Mouse (Mus musculus) bone marrow, adult 2 months (tissue): ENCODE results near the gene Itga6. TPM values are rescaled to one million over a fixed set of nuclear protein-coding genes. Genes with fewer than 3 reads are reported as not detected.

Experiments
- H3K27ac ChIP-seq: fragments of 200-500 bp; 2 replicates; pipeline ENCODE4 v1.5.1; 2012; ENCODE audit warnings: low read depth, mild to moderate bottlenecking, control low read depth, inconsistent platforms, low read length; ENCODE audit not compliant: control insufficient read depth, poor library complexity, insufficient read depth
- H3K4me1 ChIP-seq: fragments of 200-500 bp; 2 replicates; pipeline ENCODE4 v1.6.1; 2011; ENCODE audit warnings: low read length; ENCODE audit not compliant: control insufficient read depth, insufficient read depth
- H3K4me3 ChIP-seq: fragments of 200-500 bp; replicated peaks from 2 replicates; pipeline ENCODE3; 2011; ENCODE audit warnings: mild to moderate bottlenecking, low read depth, low read length, control low read depth; ENCODE audit not compliant: control insufficient read depth
- CTCF ChIP-seq: fragments of 200-500 bp; IDR thresholded peaks from 2 replicates; pipeline ENCODE4 v1.5.1; 2011; ENCODE audit warnings: low read length, control low read depth; ENCODE audit not compliant: control insufficient read depth, insufficient read depth
- POLR2A ChIP-seq: fragments of 200-500 bp; IDR thresholded peaks from 2 replicates; pipeline ENCODE4 v1.6.1; 2011; ENCODE audit warnings: low read depth, mild to moderate bottlenecking, control low read depth, low read length, borderline replicate concordance; ENCODE audit not compliant: control insufficient read depth
- WGBS: fragments of 180-500 bp; shearing (Covaris S2); methylation state at CpG from one replicate; pipeline ENCODE4 v1.1.7; 2018; 5-methylcytosine and 5-hydroxymethylcytosine counted together
- polyA plus RNA-seq: library from polyadenylated mRNA; stranded (reverse); fragments of >200 nt; gene quantifications from 2 replicates; pipeline ENCODE4 v1.2.4, GENCODE M21; 2011; ENCODE audit warnings: low replicate concordance; ENCODE audit not compliant: missing spikeins, insufficient read depth, insufficient read length

Gene Itga6
- polyA plus RNA-seq, 1 experiment: 38.3 TPM

GRCm38 (mm10) chr2:71824146-71824545 lies 78.7 kb downstream of the Itga6 start:
- H3K4me3 ChIP-seq: no peak overlapping the region
- TF ChIP-seq POLR2A (no peak), CTCF (no peak)
- WGBS: 85% methylated on average over 13 of the region's 13 CpGs
- no peaks in the 10 kb centered on the region for H3K4me1 ChIP-seq
- H3K27ac ChIP-seq: no peak overlapping the region

- no peak overlapping the region for H3K27ac ChIP-seq
- TF ChIP-seq POLR2A (no peak), CTCF (no peak)
- WGBS: 86% methylated on average over 13 of the region's 13 CpGs
- H3K4me1 ChIP-seq: no peaks in the 10 kb centered on the region
- H3K4me3 ChIP-seq: no peak overlapping the region
Observed at GRCm38 (mm10) chr2:71827711-71828110, 82.3 kb downstream of the Itga6 start.

- TF ChIP-seq CTCF (no peak), POLR2A (no peak)
- Histone ChIP-seq H3K27ac (no peak overlapping the region), H3K4me1 (no peaks in the 10 kb centered on the region), H3K4me3 (no peak overlapping the region)
- WGBS: 86% methylated on average over 11 of the region's 11 CpGs
Observed at GRCm38 (mm10) chr2:71828928-71829327, 83.5 kb downstream of the Itga6 start.

GRCm38 (mm10) chr2:71833626-71834025 lies 88.2 kb downstream of the Itga6 start:
- Histone ChIP-seq H3K27ac (no peak overlapping the region), H3K4me1 (no peaks in the 10 kb centered on the region), H3K4me3 (no peak overlapping the region)
- TF ChIP-seq CTCF (no peak), POLR2A (no peak)
- WGBS: 91% methylated on average over 6 of the region's 6 CpGs

- TF ChIP-seq CTCF (no peak), POLR2A (no peak)
- WGBS: 77% methylated on average over 7 of the region's 7 CpGs
- Histone ChIP-seq H3K4me1 (no peaks in the 10 kb centered on the region), H3K4me3 (no peak overlapping the region), H3K27ac (peak overlapping the region; percentile 17; the same call in 1 of the 2 replicates)
Observed at GRCm38 (mm10) chr2:71834371-71834770, 89.0 kb downstream of the Itga6 start.

GRCm38 (mm10) chr2:71835556-71835955 lies 90.1 kb downstream of the Itga6 start:
- 92% methylated on average over 8 of the region's 8 CpGs for WGBS
- TF ChIP-seq POLR2A: no peak
- TF ChIP-seq CTCF: no peak
- Histone ChIP-seq H3K4me1 (no peaks in the 10 kb centered on the region), H3K4me3 (no peak overlapping the region), H3K27ac (no peak overlapping the region)

- H3K27ac ChIP-seq: no peak overlapping the region
- no peak overlapping the region for H3K4me3 ChIP-seq
- no peak for TF ChIP-seq CTCF
- TF ChIP-seq POLR2A: no peak
- H3K4me1 ChIP-seq: no peaks in the 10 kb centered on the region
- 54% methylated on average over 4 of the region's 4 CpGs for WGBS
Observed at GRCm38 (mm10) chr2:71836232-71836631, 90.8 kb downstream of the Itga6 start.

GRCm38 (mm10) chr2:71837261-71837660 lies 91.8 kb downstream of the Itga6 start:
- 84% methylated on average over 4 of the region's 4 CpGs for WGBS

GRCm38 (mm10) chr2:71837791-71838190 lies 92.4 kb downstream of the Itga6 start:
- H3K27ac ChIP-seq: no peak overlapping the region
- H3K4me1 ChIP-seq: no peaks in the 10 kb centered on the region
- H3K4me3 ChIP-seq: no peak overlapping the region
- peak; percentile 64 for TF ChIP-seq CTCF
- TF ChIP-seq POLR2A: no peak
- WGBS: 25% methylated on average over 6 of the region's 6 CpGs

More at GRCm38 (mm10) chr2:71837261-71837660, 91.8 kb downstream of the Itga6 start:
- Histone ChIP-seq H3K4me3 (no peak overlapping the region), H3K27ac (no peak overlapping the region), H3K4me1 (no peaks in the 10 kb centered on the region)
- TF ChIP-seq POLR2A: no peak
- no peak for TF ChIP-seq CTCF
